Mouse (Mus musculus) MEL (cell line): ENCODE results near the gene Muc13. TPM values are rescaled to one million over a fixed set of nuclear protein-coding genes. Genes with fewer than 3 reads are reported as not detected.

ENCODE experiments used
- DNase-seq: peaks from one replicate; pipeline ENCODE4 v3.0.0; 2011; ENCODE audit warnings: low read depth, low spot score
- H3K27ac ChIP-seq: 2 replicates; pipeline ENCODE4 v1.5.1; 2012; ENCODE audit warnings: low read depth, mild to moderate bottlenecking, control low read depth, low read length, moderate library complexity; ENCODE audit not compliant: control insufficient read depth
- H3K27me3 ChIP-seq, 2 experiments: fragments of 150-350 bp in 1 of 2; sonication (generic) in 1 of 2; 2 replicates each; pipeline ENCODE4 v1.6.1; 2012; ENCODE audit warnings: low read length in 2 of 2, mild to moderate bottlenecking in 2 of 2, improper control_type of control experiment in 1 of 2, moderate library complexity in 1 of 2; ENCODE audit not compliant: insufficient read depth in 2 of 2, control insufficient read depth in 1 of 2
- H3K36me3 ChIP-seq, 2 experiments: 2 replicates each; pipeline ENCODE4 v1.6.1; 2012 to 2014; ENCODE audit warnings: low read length in 2 of 2, improper control_type of control experiment in 1 of 2, inconsistent platforms in 1 of 2, mild to moderate bottlenecking in 1 of 2; ENCODE audit not compliant: insufficient read depth in 2 of 2, control insufficient read depth in 1 of 2
- H3K4me1 ChIP-seq, 2 experiments: fragments of 150-350 bp in 1 of 2; sonication (generic) in 1 of 2; 2 replicates each; pipeline ENCODE4 v1.6.1; 2012; ENCODE audit warnings: low read length in 2 of 2, improper control_type of control experiment in 1 of 2, mild to moderate bottlenecking in 1 of 2; ENCODE audit not compliant: insufficient read depth in 2 of 2, control insufficient read depth in 1 of 2
- H3K4me3 ChIP-seq, 2 experiments: fragments of 150-350 bp in 1 of 2; sonication (generic) in 1 of 2; 2 replicates each; pipeline ENCODE4 v1.5.1; 2012; ENCODE audit warnings: low read depth in 2 of 2, low read length in 2 of 2, mild to moderate bottlenecking in 2 of 2, moderate library complexity in 2 of 2, control low read depth in 1 of 2, improper control_type of control experiment in 1 of 2; ENCODE audit not compliant: control insufficient read depth in 1 of 2, insufficient read depth in 1 of 2
- H3K79me2 ChIP-seq: 2 replicates; pipeline ENCODE4 v1.6.1; 2012; ENCODE audit warnings: mild to moderate bottlenecking, low read length, moderate library complexity; ENCODE audit not compliant: control insufficient read depth, poor library complexity, insufficient read depth
- H3K9ac ChIP-seq: 2 replicates; pipeline ENCODE4 v1.6.1; 2012; ENCODE audit warnings: low read depth, mild to moderate bottlenecking, control low read depth, low read length, moderate library complexity; ENCODE audit not compliant: control insufficient read depth, poor library complexity, severe bottlenecking
- H3K9me3 ChIP-seq: fragments of 150-350 bp; sonication (generic); replicated peaks from 2 replicates; pipeline ENCODE4 v1.6.1; 2012; ENCODE audit warnings: mild to moderate bottlenecking, low read length, improper control_type of control experiment, moderate library complexity; ENCODE audit not compliant: insufficient read depth
- BHLHE40 ChIP-seq: IDR thresholded peaks from 2 replicates; pipeline ENCODE4 v1.6.1; 2012; ENCODE audit warnings: low read depth, mild to moderate bottlenecking, inconsistent platforms, low read length, improper control_type of control experiment, borderline replicate concordance
- CHD1 ChIP-seq: IDR thresholded peaks from 2 replicates; pipeline ENCODE4 v1.6.1; 2012; ENCODE audit warnings: low read depth, mild to moderate bottlenecking, inconsistent platforms, low read length, improper control_type of control experiment
- CHD2 ChIP-seq: IDR thresholded peaks from 2 replicates; pipeline ENCODE4 v1.6.1; 2011; ENCODE audit warnings: low read length, improper control_type of control experiment
- CTCF ChIP-seq, 3 experiments: IDR thresholded peaks in 2 of 3; conservative IDR thresholded peaks in 1 of 3; 2 replicates each; pipeline ENCODE4 v1.5.1; 2011 to 2012; ENCODE audit warnings: low read length in 3 of 3, low read depth in 2 of 3, mild to moderate bottlenecking in 2 of 3, improper control_type of control experiment in 1 of 3, inconsistent platforms in 1 of 3, mixed read lengths in 1 of 3, moderate library complexity in 1 of 3; ENCODE audit not compliant: control insufficient read depth in 1 of 3, insufficient read depth in 1 of 3, poor library complexity in 1 of 3, severe bottlenecking in 1 of 3
- ELF1 ChIP-seq: IDR thresholded peaks from 2 replicates; pipeline ENCODE4 v1.6.1; 2014; ENCODE audit warnings: low read depth, mild to moderate bottlenecking, inconsistent platforms, low read length, improper control_type of control experiment, moderate library complexity
- ETS1 ChIP-seq: IDR thresholded peaks from 2 replicates; pipeline ENCODE4 v1.6.1; 2012; ENCODE audit warnings: low read depth, mild to moderate bottlenecking, inconsistent platforms, low read length, improper control_type of control experiment, moderate library complexity
- JUND ChIP-seq: IDR thresholded peaks from 2 replicates; pipeline ENCODE4 v1.6.1; 2011; ENCODE audit warnings: low read depth, mild to moderate bottlenecking, improper control_type of control experiment, low read length
- KAT2A ChIP-seq: conservative IDR thresholded peaks from 2 replicates; pipeline ENCODE4 v1.6.1; 2012; ENCODE audit warnings: low read depth, low read length, improper control_type of control experiment, inconsistent platforms
- MAFK ChIP-seq: IDR thresholded peaks from 2 replicates; pipeline ENCODE4 v1.6.1; 2011; ENCODE audit warnings: low read depth, mild to moderate bottlenecking, low read length, improper control_type of control experiment, borderline replicate concordance
- MAX ChIP-seq: IDR thresholded peaks from 2 replicates; pipeline ENCODE4 v1.6.1; 2011; ENCODE audit warnings: low read length, improper control_type of control experiment
- MXI1 ChIP-seq: IDR thresholded peaks from 2 replicates; pipeline ENCODE4 v1.6.1; 2011; ENCODE audit warnings: mild to moderate bottlenecking, low read depth, low read length, improper control_type of control experiment
- NELFE ChIP-seq: IDR thresholded peaks from 2 replicates; pipeline ENCODE4 v1.6.1; 2011; ENCODE audit warnings: low read depth, low read length, improper control_type of control experiment
- POLR2A ChIP-seq, 2 experiments: IDR thresholded peaks; 2 replicates each; pipeline ENCODE4 v1.6.1; 2011 to 2012; ENCODE audit warnings: low read length in 2 of 2, mild to moderate bottlenecking in 2 of 2, control low read depth in 1 of 2, improper control_type of control experiment in 1 of 2, low read depth in 1 of 2, moderate library complexity in 1 of 2; ENCODE audit not compliant: control insufficient read depth in 1 of 2, insufficient read depth in 1 of 2, poor library complexity in 1 of 2
- POLR2AphosphoS5 ChIP-seq: IDR thresholded peaks from 2 replicates; pipeline ENCODE4 v1.6.1; 2012; ENCODE audit warnings: low read depth, borderline replicate concordance, mild to moderate bottlenecking, inconsistent platforms, low read length, moderate library complexity, mixed read lengths
- RCOR1 ChIP-seq: IDR thresholded peaks from 2 replicates; pipeline ENCODE4 v1.6.1; 2012; ENCODE audit warnings: low read depth, mild to moderate bottlenecking, inconsistent platforms, low read length, improper control_type of control experiment
- TAL1 ChIP-seq: IDR thresholded peaks from 2 replicates; pipeline ENCODE4 v1.6.1; 2012; ENCODE audit warnings: mild to moderate bottlenecking, inconsistent platforms, low read length, moderate library complexity, mixed read lengths
- TBP ChIP-seq: IDR thresholded peaks from 2 replicates; pipeline ENCODE4 v1.8.0; 2011; ENCODE audit warnings: low read depth, low read length, improper control_type of control experiment
- USF2 ChIP-seq, 2 experiments: IDR thresholded peaks; 2 replicates each; pipeline ENCODE4 v1.6.1; 2011 to 2012; ENCODE audit warnings: improper control_type of control experiment in 2 of 2, low read length in 2 of 2, borderline replicate concordance in 1 of 2, inconsistent platforms in 1 of 2, low read depth in 1 of 2, mild to moderate bottlenecking in 1 of 2; ENCODE audit not compliant: insufficient read depth in 1 of 2
- ZMIZ1 ChIP-seq: IDR thresholded peaks from 2 replicates; pipeline ENCODE4 v1.6.1; 2012; ENCODE audit warnings: low read depth, mild to moderate bottlenecking, inconsistent platforms, low read length, improper control_type of control experiment, moderate library complexity
- polyA plus RNA-seq, 2 experiments: library from polyadenylated mRNA; stranded (reverse) in 1 of 2; unstranded in 1 of 2; fragments of >175 nt in 1 of 2; fragments of >200 nt in 1 of 2; gene quantifications; 2 replicates each; pipeline versions ENCODE4 v1.2.1 to v1.2.4; 2012; ENCODE audit warnings: low replicate concordance in 2 of 2, low read depth in 1 of 2; ENCODE audit not compliant: insufficient read length in 2 of 2, insufficient read depth in 1 of 2, missing spikeins in 1 of 2
- total RNA-seq: library from RNA; depleted of rRNA; stranded (reverse); fragments of 300-350 nt; gene quantifications from 2 replicates; pipeline ENCODE4 v1.2.3, GENCODE M21; 2012

Gene Muc13
- total and polyA plus RNA-seq, 3 experiments, result 59.5 to 129 TPM; not detected in 1

DNA sequence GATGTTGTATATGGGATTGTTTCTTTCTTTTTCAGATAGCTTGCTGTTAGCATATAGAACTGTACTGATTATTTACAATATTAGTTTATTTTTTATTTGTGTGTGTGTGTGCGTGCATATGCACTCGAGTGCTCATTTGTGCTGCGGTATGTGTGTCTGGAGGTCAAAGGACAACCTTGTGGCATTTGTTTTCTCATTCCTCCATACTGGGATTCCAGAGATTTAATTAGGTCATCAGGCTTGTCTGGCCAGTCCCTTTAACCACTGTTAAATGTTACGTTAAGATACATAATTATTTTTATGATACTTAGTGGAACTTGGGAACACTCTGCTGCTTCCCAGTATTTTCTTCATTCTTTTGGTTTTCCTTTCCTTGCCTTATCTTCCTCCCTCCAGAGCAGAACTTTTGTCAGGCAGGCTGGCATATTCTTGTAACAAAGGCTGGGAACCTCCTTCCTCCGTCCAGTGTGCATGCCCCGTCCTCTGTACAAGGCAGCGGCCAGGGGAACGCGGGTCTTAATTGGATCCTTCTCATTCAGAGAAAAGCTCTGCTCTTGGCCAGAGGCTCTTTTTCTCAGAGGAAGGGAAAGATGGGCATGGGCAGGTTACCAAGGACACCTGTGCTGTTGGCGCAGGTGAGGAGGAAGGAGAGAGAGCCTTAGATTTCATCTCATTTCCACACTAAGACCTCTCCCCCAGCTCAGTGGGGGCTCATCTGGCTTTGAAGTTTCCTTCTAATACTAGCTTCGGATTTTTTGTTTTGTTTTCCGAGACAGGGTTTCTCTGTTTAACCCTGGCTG, 48.4 kb downstream of the Muc13 start:
- Histone ChIP-seq H3K4me1 (peaks cover 0 to 3% of the 10 kb centered on the region in 2 experiments; a peak in 1 of 4 replicates), H3K27me3 (peaks cover 2 to 8% of the 10 kb centered on the region in 2 experiments; a peak in 3 of 4 replicates), H3K9ac (no peak overlapping the region), H3K27ac (no peak overlapping the region), H3K9me3 (no peaks in the 10 kb centered on the region), H3K4me3 (no peak overlapping the region), H3K36me3 (0 out of 4 replicates have a peak, but pooled peaks cover 0 to 5% of the 10 kb centered on the region in 2 experiments), H3K79me2 (no peaks in the 10 kb centered on the region)
- DNase-seq, result no peak
- TF ChIP-seq USF2 (IDR thresholded peaks at IDR 0.05; ENCODE audit: borderline replicate concordance in 1 of 2, insufficient read depth in 1 of 2, low read depth in 1 of 2, low read length in 2 of 2) (no peak), ELF1 (no peak), CTCF (IDR thresholded peaks at IDR 0.05 in 2 of 3, conservative IDR thresholded peaks at IDR 0.05 in 1 of 3; ENCODE audit: control insufficient read depth in 1 of 3, insufficient read depth in 1 of 3, low read depth in 2 of 3, low read length in 3 of 3, poor library complexity in 1 of 3, severe bottlenecking in 1 of 3) (no peak), RCOR1 (no peak), CHD2 (no peak), MAX (no peak), BHLHE40 (no peak), CHD1 (no peak), MAFK (no peak), ETS1 (no peak), POLR2A (IDR thresholded peaks at IDR 0.05; ENCODE audit: control insufficient read depth in 1 of 2, insufficient read depth in 1 of 2, low read depth in 1 of 2, low read length in 2 of 2, poor library complexity in 1 of 2) (no peak), JUND (no peak), MXI1 (no peak), POLR2AphosphoS5 (no peak)

DNA sequence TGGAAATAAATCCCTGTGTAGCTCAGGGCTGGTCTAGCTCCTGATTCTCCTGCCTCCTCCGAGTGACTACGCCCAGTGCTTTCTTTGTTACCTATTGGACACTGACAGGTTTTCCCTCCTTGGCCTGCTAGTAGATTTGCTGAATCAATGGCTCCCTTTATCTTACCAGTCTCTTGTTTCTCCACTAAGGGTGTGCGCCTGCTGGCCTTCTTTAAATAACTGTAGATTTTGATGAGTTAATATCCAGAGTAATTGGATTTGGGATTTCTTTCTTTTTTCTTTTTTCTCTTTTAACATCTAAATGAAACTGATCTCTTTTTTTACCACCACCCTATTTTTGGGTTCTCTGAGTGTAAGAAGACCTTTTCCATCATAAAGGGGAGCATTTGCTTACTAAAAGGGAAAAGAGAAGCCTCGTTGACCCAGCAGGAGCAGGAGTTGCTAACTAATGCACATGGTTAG, 50.3 kb downstream of the Muc13 start:
- Histone ChIP-seq H3K9ac (no peak overlapping the region), H3K4me3 (no peak overlapping the region), H3K27me3 (peaks cover 2 to 5% of the 10 kb centered on the region in 2 experiments; a peak in 3 of 4 replicates), H3K4me1 (peaks cover 0 to 3% of the 10 kb centered on the region in 2 experiments; a peak in 1 of 4 replicates), H3K27ac (no peak overlapping the region), H3K36me3 (0 out of 4 replicates have a peak, but pooled peaks cover 0 to 5% of the 10 kb centered on the region in 2 experiments), H3K79me2 (no peaks in the 10 kb centered on the region), H3K9me3 (no peaks in the 10 kb centered on the region)
- no peak for TF ChIP-seq BHLHE40
- no peak for TF ChIP-seq NELFE
- TF ChIP-seq MXI1, result no peak
- no peak for TF ChIP-seq ZMIZ1
- no peak for TF ChIP-seq KAT2A
- TF ChIP-seq TAL1, result no peak
- no peak for TF ChIP-seq TBP
- no peak for DNase-seq
